Mouse (Mus musculus): Measurements from ENCODE around the gene Lpin3. TPM values are rescaled to one million over a fixed set of nuclear protein-coding genes. Genes with fewer than 3 reads are reported as not detected.

The Lpin3 gene
- polyA plus RNA-seq, 1 experiment from 2014 or later, result 2.8 TPM

DNA sequence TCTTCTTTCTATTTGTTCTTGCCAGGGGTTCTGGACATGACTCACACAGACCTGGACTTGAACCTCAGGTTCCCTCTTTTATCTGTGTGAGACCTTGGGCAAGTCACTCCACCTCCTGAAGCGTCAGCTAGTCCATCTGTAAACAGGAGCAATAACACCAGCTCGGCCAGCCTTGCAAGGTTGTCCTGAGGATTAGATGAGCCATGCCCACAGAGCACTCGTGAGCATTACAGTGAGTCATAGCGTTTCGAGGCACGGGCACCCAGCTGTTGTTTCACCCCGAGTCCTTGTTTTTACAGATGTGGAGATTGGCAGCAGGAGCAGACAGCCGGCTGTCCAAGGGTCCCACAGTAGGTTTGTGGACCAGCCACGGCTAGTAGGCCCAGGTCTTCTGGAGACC is 11.2 kb downstream of the Lpin3 start:
- no peak overlapping the region for H3K27ac ChIP-seq (ENCODE audit: low read length)
- H3K27me3 ChIP-seq (ENCODE audit: control insufficient read depth, insufficient read depth, low read length), result no peaks in the 10 kb centered on the region
- WGBS, result 74% methylated on average over 9 of the region's 9 CpGs
- H3K36me3 ChIP-seq (ENCODE audit: control insufficient read depth, insufficient read depth, low read length), result no peaks in the 10 kb centered on the region
- H3K9ac ChIP-seq (replicated peaks; ENCODE audit: low read depth, low read length), result no peak overlapping the region
- no peak for ATAC-seq (ENCODE audit: insufficient number of reproducible peaks, insufficient read depth, low FRiP score, low read depth)
- no peaks in the 10 kb centered on the region for H3K9me3 ChIP-seq (ENCODE audit: control insufficient read depth, low read depth, low read length)
- no peak overlapping the region for H3K4me3 ChIP-seq (ENCODE audit: low read depth, low read length)
- no peaks in the 10 kb centered on the region for H3K4me1 ChIP-seq (ENCODE audit: control insufficient read depth, insufficient read depth, low read length)
- no peak overlapping the region for H3K4me2 ChIP-seq (replicated peaks; ENCODE audit: low read depth, low read length)

DNA sequence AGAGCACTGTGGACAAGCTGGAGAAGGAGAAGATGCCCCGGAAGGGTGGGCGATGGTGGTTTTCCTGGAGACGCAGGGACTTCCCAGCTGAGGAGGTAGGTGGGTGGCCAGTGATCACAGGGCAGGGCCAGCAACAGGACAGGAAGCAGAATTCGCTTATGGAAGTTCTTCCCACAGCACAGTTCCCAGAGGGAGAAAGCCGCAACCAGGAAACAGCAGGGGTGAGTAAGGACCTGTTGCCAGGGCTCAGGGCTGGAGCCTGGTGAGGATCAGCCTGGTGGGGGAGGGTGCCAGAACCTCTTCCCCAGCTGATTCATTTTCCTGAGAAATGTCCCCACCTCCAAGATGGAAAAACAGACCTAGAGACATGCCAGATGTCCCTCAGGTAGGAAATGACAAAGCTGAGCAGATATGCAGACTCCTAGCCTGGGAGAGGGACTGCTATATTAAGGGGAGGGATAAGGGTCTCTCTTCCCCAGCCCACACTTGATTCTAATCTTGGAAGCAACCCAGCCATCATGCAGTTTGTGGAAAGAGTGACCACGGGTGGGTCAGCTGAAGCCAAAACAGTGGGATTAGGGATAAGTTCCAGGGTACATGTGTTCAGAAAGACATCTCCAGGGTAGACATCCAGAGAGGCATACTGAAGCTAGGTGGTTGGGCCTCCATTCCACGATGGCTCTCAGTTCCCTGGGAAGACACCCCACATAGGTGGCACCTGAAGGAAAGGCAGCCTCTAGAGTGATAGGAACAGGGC is 21.4 kb downstream of the Lpin3 start:
- Histone ChIP-seq H3K27ac (ENCODE audit: low read length) (no peak overlapping the region), H3K9ac (replicated peaks; ENCODE audit: low read depth, low read length) (no peak overlapping the region), H3K36me3 (ENCODE audit: control insufficient read depth, insufficient read depth, low read length) (no peaks in the 10 kb centered on the region; the same call in 1 of the 2 replicates), H3K4me2 (replicated peaks; ENCODE audit: low read depth, low read length) (no peak overlapping the region), H3K27me3 (ENCODE audit: control insufficient read depth, insufficient read depth, low read length) (no peaks in the 10 kb centered on the region), H3K4me1 (ENCODE audit: control insufficient read depth, insufficient read depth, low read length) (0 out of 2 replicates have a peak, but pooled peaks cover 2% of the 10 kb centered on the region), H3K9me3 (ENCODE audit: control insufficient read depth, low read depth, low read length) (no peaks in the 10 kb centered on the region), H3K4me3 (ENCODE audit: low read depth, low read length) (no peak overlapping the region)
- 71% methylated on average over 7 of the region's 7 CpGs for WGBS
- ATAC-seq (ENCODE audit: insufficient number of reproducible peaks, insufficient read depth, low FRiP score, low read depth), result no peak

DNA sequence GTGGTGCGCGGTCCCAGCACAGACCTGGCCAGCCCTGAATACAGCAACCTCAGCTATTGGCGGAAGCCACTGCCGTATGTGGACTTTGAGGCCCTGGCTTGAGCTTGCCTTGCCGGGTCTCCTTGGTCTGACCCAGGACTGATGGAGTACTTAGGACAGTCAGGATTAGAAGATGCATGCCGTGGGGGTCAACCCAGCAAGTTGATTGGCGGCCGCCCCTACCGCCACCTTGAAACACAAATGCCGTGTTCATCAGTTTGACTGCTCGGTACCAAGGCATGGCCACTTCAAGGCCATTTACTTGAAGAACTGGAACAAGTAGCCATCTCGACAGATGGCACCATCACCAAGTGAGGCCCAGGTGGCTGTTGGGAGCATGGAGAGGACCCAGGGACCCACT is 24.8 kb downstream of the Lpin3 start:
- no peaks in the 10 kb centered on the region for H3K9me3 ChIP-seq (ENCODE audit: control insufficient read depth, low read depth, low read length)
- no peak overlapping the region for H3K4me3 ChIP-seq (ENCODE audit: low read depth, low read length)
- peaks cover 11% of the 10 kb centered on the region for H3K36me3 ChIP-seq (ENCODE audit: control insufficient read depth, insufficient read depth, low read length)
- H3K4me2 ChIP-seq (replicated peaks; ENCODE audit: low read depth, low read length), result no peak overlapping the region
- H3K27ac ChIP-seq (ENCODE audit: low read length), result no peak overlapping the region
- H3K4me1 ChIP-seq (ENCODE audit: control insufficient read depth, insufficient read depth, low read length), result peaks cover 2% of the 10 kb centered on the region; the same call in 1 of the 2 replicates
- H3K27me3 ChIP-seq (ENCODE audit: control insufficient read depth, insufficient read depth, low read length), result no peaks in the 10 kb centered on the region
- no peak for ATAC-seq (ENCODE audit: insufficient number of reproducible peaks, insufficient read depth, low FRiP score, low read depth)
- WGBS, result 95% methylated on average over 12 of the region's 12 CpGs
- no peak overlapping the region for H3K9ac ChIP-seq (replicated peaks; ENCODE audit: low read depth, low read length)

DNA sequence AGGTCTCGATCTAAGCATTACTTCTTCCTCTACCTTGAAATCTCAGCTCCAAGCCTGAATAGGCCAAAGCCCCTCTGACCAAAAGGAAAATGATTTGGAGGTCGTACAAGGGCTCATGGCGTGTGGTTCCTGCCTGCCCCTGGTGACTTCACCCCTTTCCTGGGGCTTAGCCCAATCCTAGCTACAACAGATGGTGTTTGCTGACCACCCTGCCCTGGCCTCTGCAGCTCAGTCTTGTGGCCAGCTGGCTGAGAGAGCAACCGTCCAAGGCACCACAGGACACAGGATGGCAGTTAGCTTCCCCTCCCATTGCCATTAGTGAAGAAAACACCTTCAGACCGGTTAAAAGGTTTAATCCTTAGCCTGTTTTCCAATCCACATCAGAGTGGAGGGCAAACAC is 25.6 kb downstream of the Lpin3 start:
- Histone ChIP-seq H3K9me3 (ENCODE audit: control insufficient read depth, low read depth, low read length) (no peaks in the 10 kb centered on the region), H3K27me3 (ENCODE audit: control insufficient read depth, insufficient read depth, low read length) (no peaks in the 10 kb centered on the region), H3K4me2 (replicated peaks; ENCODE audit: low read depth, low read length) (no peak overlapping the region), H3K27ac (ENCODE audit: low read length) (no peak overlapping the region), H3K4me3 (ENCODE audit: low read depth, low read length) (no peak overlapping the region), H3K9ac (replicated peaks; ENCODE audit: low read depth, low read length) (no peak overlapping the region), H3K36me3 (ENCODE audit: control insufficient read depth, insufficient read depth, low read length) (peaks cover 11% of the 10 kb centered on the region), H3K4me1 (ENCODE audit: control insufficient read depth, insufficient read depth, low read length) (peaks cover 6% of the 10 kb centered on the region; the same call in 1 of the 2 replicates)
- WGBS, result 78% methylated on average over 5 of the region's 5 CpGs
- ATAC-seq (ENCODE audit: insufficient number of reproducible peaks, insufficient read depth, low FRiP score, low read depth), result no peak

DNA sequence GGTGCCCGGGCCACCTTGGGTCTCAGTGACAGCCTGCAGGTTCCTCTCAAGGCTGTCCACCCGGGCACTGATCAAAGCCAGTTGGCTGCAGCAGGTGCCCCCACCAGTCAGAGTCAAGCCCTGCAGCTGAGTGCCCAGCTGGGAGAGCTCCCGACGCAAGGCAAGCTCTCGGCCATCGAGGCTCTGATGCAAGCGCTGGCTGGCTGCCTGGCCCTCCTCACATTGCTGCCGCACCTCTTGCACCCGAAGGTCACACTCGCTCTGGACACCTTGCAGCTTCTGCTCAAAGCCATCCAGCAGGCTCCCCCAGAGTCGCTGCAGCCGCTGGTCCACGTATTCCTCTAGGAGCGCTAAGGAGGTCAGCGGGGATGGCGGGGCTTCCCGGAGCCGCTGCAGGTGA is 28.1 kb downstream of the Lpin3 start:
- peaks cover 11% of the 10 kb centered on the region for H3K36me3 ChIP-seq (ENCODE audit: control insufficient read depth, insufficient read depth, low read length)
- no peaks in the 10 kb centered on the region for H3K9me3 ChIP-seq (ENCODE audit: control insufficient read depth, low read depth, low read length)
- ATAC-seq (ENCODE audit: insufficient number of reproducible peaks, insufficient read depth, low FRiP score, low read depth), result no peak
- peaks cover 5% of the 10 kb centered on the region; the same call in 1 of the 2 replicates for H3K27me3 ChIP-seq (ENCODE audit: control insufficient read depth, insufficient read depth, low read length)
- H3K4me2 ChIP-seq (replicated peaks; ENCODE audit: low read depth, low read length), result no peak overlapping the region
- 64% methylated on average over 18 of the region's 18 CpGs for whole genome bisulfite sequencing
- H3K4me1 ChIP-seq (ENCODE audit: control insufficient read depth, insufficient read depth, low read length), result peaks cover 6% of the 10 kb centered on the region; the same call in 1 of the 2 replicates
- no peak overlapping the region for H3K4me3 ChIP-seq (ENCODE audit: low read depth, low read length)
- H3K9ac ChIP-seq (replicated peaks; ENCODE audit: low read depth, low read length), result no peak overlapping the region
- H3K27ac ChIP-seq (ENCODE audit: low read length), result no peak overlapping the region

DNA sequence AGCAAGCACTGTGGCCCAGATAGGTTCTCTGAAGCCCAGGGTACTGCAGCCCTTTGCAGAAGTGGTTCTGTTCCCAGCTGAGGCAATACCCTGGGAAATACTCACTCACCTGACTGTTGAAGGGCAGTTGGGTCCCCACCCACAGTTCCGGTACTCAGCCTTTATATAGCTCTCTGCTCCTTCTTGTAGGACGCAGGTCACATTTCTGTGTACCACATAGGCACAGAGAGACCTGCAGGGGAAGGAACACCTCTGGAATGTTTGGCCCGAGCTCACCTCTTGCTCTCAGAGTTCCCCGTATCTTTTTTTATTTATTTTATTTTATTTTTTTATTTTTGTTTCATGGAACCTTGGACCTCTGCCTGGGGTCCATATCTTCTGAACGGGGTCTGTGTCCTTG is 30.2 kb downstream of the Lpin3 start:
- Histone ChIP-seq H3K4me2 (replicated peaks; ENCODE audit: low read depth, low read length) (peak overlapping the region; percentile 94), H3K9ac (replicated peaks; ENCODE audit: low read depth, low read length) (no peak overlapping the region), H3K9me3 (ENCODE audit: control insufficient read depth, low read depth, low read length) (no peaks in the 10 kb centered on the region), H3K4me1 (ENCODE audit: control insufficient read depth, insufficient read depth, low read length) (peaks cover 12% of the 10 kb centered on the region), H3K27me3 (ENCODE audit: control insufficient read depth, insufficient read depth, low read length) (peaks cover 5% of the 10 kb centered on the region; the same call in 1 of the 2 replicates), H3K27ac (ENCODE audit: low read length) (no peak overlapping the region), H3K4me3 (ENCODE audit: low read depth, low read length) (no peak overlapping the region), H3K36me3 (ENCODE audit: control insufficient read depth, insufficient read depth, low read length) (peaks cover 11% of the 10 kb centered on the region)
- no peak for ATAC-seq (ENCODE audit: insufficient number of reproducible peaks, insufficient read depth, low FRiP score, low read depth)
- WGBS, result 81% methylated on average over 5 of the region's 5 CpGs

DNA sequence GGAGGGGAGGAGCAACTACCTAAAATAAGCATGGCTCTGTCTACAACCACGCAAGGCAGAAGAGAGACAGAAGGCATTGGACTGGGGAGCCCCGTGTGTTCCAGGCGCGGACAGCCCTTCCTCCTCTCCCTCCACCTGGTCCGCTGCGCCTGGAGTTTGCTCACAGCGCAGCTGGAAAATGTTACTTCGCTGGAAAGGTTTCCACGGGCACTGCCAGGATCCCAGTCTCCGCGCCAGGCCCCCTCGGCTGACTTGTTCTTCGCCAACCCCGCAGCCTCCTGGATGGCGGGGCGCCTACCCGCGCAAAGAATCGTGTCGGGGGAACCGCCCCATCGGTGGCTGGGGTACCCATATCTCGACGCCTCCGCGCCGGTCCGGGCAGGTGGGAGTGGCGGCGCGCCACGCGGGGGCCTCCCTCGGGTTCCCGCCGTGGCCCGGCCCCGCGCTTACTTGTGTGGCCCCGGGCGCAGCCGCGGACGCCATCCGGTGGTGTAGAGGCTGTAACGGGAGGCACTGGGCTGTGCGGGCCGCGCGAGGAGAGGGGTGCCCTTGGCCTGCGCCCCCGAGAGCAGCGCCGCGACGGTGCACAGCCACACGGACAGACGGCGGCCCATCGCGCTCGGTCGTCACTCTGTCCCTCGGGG is 31.2 kb downstream of the Lpin3 start:
- Histone ChIP-seq H3K36me3 (ENCODE audit: control insufficient read depth, insufficient read depth, low read length) (peaks cover 11% of the 10 kb centered on the region), H3K4me1 (ENCODE audit: control insufficient read depth, insufficient read depth, low read length) (peaks cover 16% of the 10 kb centered on the region), H3K27me3 (ENCODE audit: control insufficient read depth, insufficient read depth, low read length) (peaks cover 5% of the 10 kb centered on the region; the same call in 1 of the 2 replicates), H3K4me2 (replicated peaks; ENCODE audit: low read depth, low read length) (peak overlapping the region; percentile 94), H3K4me3 (ENCODE audit: low read depth, low read length) (peak overlapping the region; percentile 57), H3K9ac (replicated peaks; ENCODE audit: low read depth, low read length) (peak overlapping the region; percentile 74), H3K9me3 (ENCODE audit: control insufficient read depth, low read depth, low read length) (no peaks in the 10 kb centered on the region), H3K27ac (ENCODE audit: low read length) (peak overlapping the region; percentile 55; the same call in 1 of the 2 replicates)
- WGBS, result 2% methylated on average over 64 of the region's 64 CpGs
- ATAC-seq (ENCODE audit: insufficient number of reproducible peaks, insufficient read depth, low FRiP score, low read depth), result peak; percentile 40; the same call in 1 of the 2 replicates

DNA sequence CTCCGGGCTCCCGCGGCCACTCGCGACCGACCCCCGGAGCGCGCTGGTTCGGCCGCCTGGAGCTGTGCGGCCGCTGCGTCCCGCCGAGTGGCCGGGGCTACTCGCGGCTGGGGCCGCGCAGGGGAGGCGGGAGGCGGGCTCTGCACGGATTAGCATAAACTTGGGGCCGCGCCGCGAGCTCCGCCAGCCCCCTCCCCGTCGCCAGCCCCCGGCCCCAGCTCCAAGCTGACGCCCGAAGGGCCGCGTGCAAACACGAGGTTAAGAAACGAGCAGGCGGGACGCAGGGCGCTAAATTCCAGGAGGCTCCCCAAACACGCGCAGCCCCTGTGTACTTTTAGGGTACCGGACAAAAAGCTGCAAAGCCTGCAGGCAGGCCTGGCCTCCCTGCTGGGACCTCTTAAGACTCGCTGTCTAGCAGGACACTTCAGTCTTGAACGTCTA is 31.8 kb downstream of the Lpin3 start, which contains the start of gene Emilin3:
Gene Emilin3 (minus strand): TSS at position 98 of the 441 bp plus-strand sequence.
- H3K9me3 ChIP-seq (ENCODE audit: control insufficient read depth, low read depth, low read length), result no peaks in the 10 kb centered on the region

More for the DNA sequence above, 31.8 kb downstream of the Lpin3 start, which contains the start of gene Emilin3:
- H3K4me2 ChIP-seq (replicated peaks; ENCODE audit: low read depth, low read length), result peak within 1 kb of the TSS; percentile 94
- peaks cover 5% of the 10 kb centered on the region; the same call in 1 of the 2 replicates for H3K27me3 ChIP-seq (ENCODE audit: control insufficient read depth, insufficient read depth, low read length)
- peaks cover 9% of the 10 kb centered on the region for H3K36me3 ChIP-seq (ENCODE audit: control insufficient read depth, insufficient read depth, low read length)
- H3K4me1 ChIP-seq (ENCODE audit: control insufficient read depth, insufficient read depth, low read length), result peaks cover 16% of the 10 kb centered on the region
- H3K4me3 ChIP-seq (ENCODE audit: low read depth, low read length), result peak within 1 kb of the TSS; percentile 57
- under 1% methylated on average over 46 of the region's 46 CpGs for WGBS
- H3K27ac ChIP-seq (ENCODE audit: low read length), result peak within 1 kb of the TSS; percentile 55
- H3K9ac ChIP-seq (replicated peaks; ENCODE audit: low read depth, low read length), result peak within 1 kb of the TSS; percentile 74
- peak; percentile 76 for ATAC-seq (ENCODE audit: insufficient number of reproducible peaks, insufficient read depth, low FRiP score, low read depth)

Measured in stomach, embryonic 14.5 days (tissue).